Mouse (Mus musculus): ENCODE measurements at regions not wholly inside any gene's neighbourhood (a gene's known extent, or its start where the extent isn't known, plus 50 kb on each side); places are given as distances from the start of the nearest gene placed in this dataset.
"Not testable (repeated sequence)": the region's sequence is repeated elsewhere in the genome, so short reads cannot be mapped to it uniquely, and the experiment has no call there.

GRCm38 (mm10) chr10:96231309-96231708 lies 94.9 kb downstream of the Gm5426 start:
- no peak for DNase-seq (ENCODE audit: low spot score)
- peaks cover 35% of the 10 kb centered on the region for H3K9me3 ChIP-seq (replicated peaks)
- H3K4me1 ChIP-seq (ENCODE audit: insufficient read depth, low read depth, low read length) = no peaks in the 10 kb centered on the region
- no peaks in the 10 kb centered on the region for H3K27me3 ChIP-seq (ENCODE audit: insufficient read depth, low read length)
- H3K4me3 ChIP-seq (ENCODE audit: low read depth, low read length) = no peak overlapping the region
- no peaks in the 10 kb centered on the region for H3K36me3 ChIP-seq (replicated peaks)
- no peak for ATAC-seq (ENCODE audit: extremely low read depth, insufficient number of reproducible peaks, low FRiP score, poor library complexity, severe bottlenecking)
- no peak for TF ChIP-seq CTCF (IDR thresholded peaks at IDR 0.05; ENCODE audit: low read depth, low read length)
- no peak for TF ChIP-seq GATA1 (IDR thresholded peaks at IDR 0.05; ENCODE audit: borderline replicate concordance, low read length)
- no peak for TF ChIP-seq TAL1 (conservative IDR thresholded peaks at IDR 0.05; ENCODE audit: low read depth, low read length)
- no peak for TF ChIP-seq GATA2 (IDR thresholded peaks at IDR 0.05; ENCODE audit: borderline replicate concordance, low read depth, low read length)
- TF ChIP-seq POLR2AphosphoS5 (IDR thresholded peaks at IDR 0.05; ENCODE audit: insufficient replicate concordance, low read depth, low read length) = no peak

DNA sequence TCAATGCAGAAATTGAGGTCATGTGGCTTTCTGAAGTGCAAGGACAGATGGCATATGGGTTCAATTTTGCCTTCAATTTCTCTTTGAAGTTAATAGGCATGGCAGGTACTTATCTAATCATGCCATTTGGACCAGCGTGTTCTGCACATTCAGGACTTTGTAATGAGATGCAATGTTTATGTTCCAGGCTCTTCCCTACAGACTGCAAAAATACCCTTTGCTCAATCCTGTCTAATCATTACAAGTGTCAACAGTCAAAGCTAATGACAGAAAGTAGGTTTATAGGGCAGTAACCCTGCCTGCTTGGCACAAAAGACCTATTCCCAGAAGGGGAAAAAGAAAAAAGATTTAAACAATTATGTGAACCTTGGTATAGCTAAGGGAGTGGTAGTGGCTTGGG lies 96.5 kb downstream of the Gm5426 start:
- Histone ChIP-seq H3K36me3 (replicated peaks) (no peaks in the 10 kb centered on the region), H3K9me3 (replicated peaks) (peaks cover 38% of the 10 kb centered on the region), H3K4me1 (ENCODE audit: insufficient read depth, low read depth, low read length) (no peaks in the 10 kb centered on the region), H3K4me3 (ENCODE audit: low read depth, low read length) (no peak overlapping the region), H3K27me3 (ENCODE audit: insufficient read depth, low read length) (no peaks in the 10 kb centered on the region)
- TF ChIP-seq GATA2 (IDR thresholded peaks at IDR 0.05; ENCODE audit: borderline replicate concordance, low read depth, low read length) (no peak), TAL1 (conservative IDR thresholded peaks at IDR 0.05; ENCODE audit: low read depth, low read length) (no peak), CTCF (IDR thresholded peaks at IDR 0.05; ENCODE audit: low read depth, low read length) (no peak), GATA1 (IDR thresholded peaks at IDR 0.05; ENCODE audit: borderline replicate concordance, low read length) (no peak), POLR2AphosphoS5 (IDR thresholded peaks at IDR 0.05; ENCODE audit: insufficient replicate concordance, low read depth, low read length) (no peak)
- ATAC-seq (ENCODE audit: extremely low read depth, insufficient number of reproducible peaks, low FRiP score, poor library complexity, severe bottlenecking) = no peak
- DNase-seq (ENCODE audit: low spot score) = no peak

- Histone ChIP-seq H3K27me3 (ENCODE audit: insufficient read depth, low read length) (no peaks in the 10 kb centered on the region), H3K9me3 (replicated peaks) (peaks cover 41% of the 10 kb centered on the region), H3K36me3 (replicated peaks) (no peaks in the 10 kb centered on the region), H3K4me1 (ENCODE audit: insufficient read depth, low read depth, low read length) (no peaks in the 10 kb centered on the region), H3K4me3 (ENCODE audit: low read depth, low read length) (no peak overlapping the region)
- DNase-seq (ENCODE audit: low spot score) (no peak), ATAC-seq (ENCODE audit: extremely low read depth, insufficient number of reproducible peaks, low FRiP score, poor library complexity, severe bottlenecking) (no peak)
- TF ChIP-seq POLR2AphosphoS5 (IDR thresholded peaks at IDR 0.05; ENCODE audit: insufficient replicate concordance, low read depth, low read length) = no peak
- no peak for TF ChIP-seq TAL1 (conservative IDR thresholded peaks at IDR 0.05; ENCODE audit: low read depth, low read length)
- no peak for TF ChIP-seq GATA2 (IDR thresholded peaks at IDR 0.05; ENCODE audit: borderline replicate concordance, low read depth, low read length)
- no peak for TF ChIP-seq CTCF (IDR thresholded peaks at IDR 0.05; ENCODE audit: low read depth, low read length)
- no peak for TF ChIP-seq GATA1 (IDR thresholded peaks at IDR 0.05; ENCODE audit: borderline replicate concordance, low read length)
These were observed 98.4 kb downstream of the Gm5426 start for GRCm38 (mm10) chr10:96234564-96235412.

DNA sequence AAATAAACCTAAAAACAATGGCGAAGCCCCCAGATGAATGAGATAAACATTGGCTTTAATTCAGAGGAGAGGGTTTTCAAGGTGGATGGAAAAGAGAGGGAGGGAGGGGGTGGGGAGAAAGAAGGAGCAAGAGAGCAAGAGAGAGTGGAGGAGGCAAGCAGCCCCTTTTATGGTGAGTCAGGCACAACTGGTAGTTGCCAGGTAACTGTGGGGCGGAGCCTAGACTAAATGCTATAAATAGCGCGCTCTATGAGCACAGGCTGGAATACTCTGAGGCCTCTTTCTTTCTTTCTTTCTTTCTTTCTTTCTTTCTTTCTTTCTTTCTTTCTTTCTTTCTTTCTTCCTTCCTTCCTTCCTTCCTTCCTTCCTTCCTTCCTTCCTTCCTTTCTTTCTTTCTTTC lies 99.6 kb downstream of the Gm5426 start:
- not testable (repeated sequence) for H3K36me3 ChIP-seq (replicated peaks); H3K4me1 ChIP-seq (ENCODE audit: insufficient read depth, low read depth, low read length); H3K4me3 ChIP-seq (ENCODE audit: low read depth, low read length); DNase-seq (ENCODE audit: low spot score); H3K27me3 ChIP-seq (ENCODE audit: insufficient read depth, low read length); ATAC-seq (ENCODE audit: extremely low read depth, insufficient number of reproducible peaks, low FRiP score, poor library complexity, severe bottlenecking)
- peaks cover 34% of the 10 kb centered on the region for H3K9me3 ChIP-seq (replicated peaks)

- Histone ChIP-seq H3K4me1 (ENCODE audit: insufficient read depth, low read depth, low read length) (no peaks in the 10 kb centered on the region), H3K4me3 (ENCODE audit: low read depth, low read length) (no peak overlapping the region), H3K27me3 (ENCODE audit: insufficient read depth, low read length) (no peaks in the 10 kb centered on the region), H3K9me3 (replicated peaks) (peaks cover 26% of the 10 kb centered on the region), H3K36me3 (replicated peaks) (no peaks in the 10 kb centered on the region)
- TF ChIP-seq GATA1 (IDR thresholded peaks at IDR 0.05; ENCODE audit: borderline replicate concordance, low read length) = no peak
- TF ChIP-seq GATA2 (IDR thresholded peaks at IDR 0.05; ENCODE audit: borderline replicate concordance, low read depth, low read length) = no peak
- no peak for TF ChIP-seq CTCF (IDR thresholded peaks at IDR 0.05; ENCODE audit: low read depth, low read length)
- TF ChIP-seq TAL1 (conservative IDR thresholded peaks at IDR 0.05; ENCODE audit: low read depth, low read length) = no peak
- no peak for TF ChIP-seq POLR2AphosphoS5 (IDR thresholded peaks at IDR 0.05; ENCODE audit: insufficient replicate concordance, low read depth, low read length)
- ATAC-seq (ENCODE audit: extremely low read depth, insufficient number of reproducible peaks, low FRiP score, poor library complexity, severe bottlenecking) (no peak), DNase-seq (ENCODE audit: low spot score) (no peak)
These were observed 100.5 kb downstream of the Gm5426 start for GRCm38 (mm10) chr10:96236777-96237373.

GRCm38 (mm10) chr10:96237572-96238130 lies 101.2 kb downstream of the Gm5426 start:
- Histone ChIP-seq H3K9me3 (replicated peaks) (peaks cover 24% of the 10 kb centered on the region), H3K4me3 (ENCODE audit: low read depth, low read length) (no peak overlapping the region), H3K4me1 (ENCODE audit: insufficient read depth, low read depth, low read length) (no peaks in the 10 kb centered on the region), H3K27me3 (ENCODE audit: insufficient read depth, low read length) (no peaks in the 10 kb centered on the region), H3K36me3 (replicated peaks) (no peaks in the 10 kb centered on the region)
- TF ChIP-seq GATA1 (IDR thresholded peaks at IDR 0.05; ENCODE audit: borderline replicate concordance, low read length) (no peak), CTCF (IDR thresholded peaks at IDR 0.05; ENCODE audit: low read depth, low read length) (no peak), POLR2AphosphoS5 (IDR thresholded peaks at IDR 0.05; ENCODE audit: insufficient replicate concordance, low read depth, low read length) (no peak), GATA2 (IDR thresholded peaks at IDR 0.05; ENCODE audit: borderline replicate concordance, low read depth, low read length) (no peak), TAL1 (conservative IDR thresholded peaks at IDR 0.05; ENCODE audit: low read depth, low read length) (no peak)
- ATAC-seq (ENCODE audit: extremely low read depth, insufficient number of reproducible peaks, low FRiP score, poor library complexity, severe bottlenecking) (no peak), DNase-seq (ENCODE audit: low spot score) (no peak)
